Mouse (Mus musculus) CH12.LX (cell line): ENCODE data around the gene Gli2.

Experiments
- CHD2 ChIP-seq: IDR thresholded peaks from 2 replicates; pipeline ENCODE4 v1.6.1; 2011; ENCODE audit warnings: low read length, improper control_type of control experiment
- CTCF ChIP-seq, 2 experiments: IDR thresholded peaks in 1 of 2; conservative IDR thresholded peaks in 1 of 2; 2 replicates each; pipeline ENCODE4 v1.5.1; 2011 to 2012; ENCODE audit warnings: low read depth in 2 of 2, low read length in 2 of 2, improper control_type of control experiment in 1 of 2, inconsistent platforms in 1 of 2, mild to moderate bottlenecking in 1 of 2, moderate library complexity in 1 of 2
- EP300 ChIP-seq: IDR thresholded peaks from 2 replicates; pipeline ENCODE4 v1.6.1; 2011; ENCODE audit warnings: low read length, improper control_type of control experiment
- GABPA ChIP-seq: IDR thresholded peaks from 2 replicates; pipeline ENCODE4 v1.6.1; 2012; ENCODE audit warnings: low read depth, low read length, improper control_type of control experiment, inconsistent platforms; ENCODE audit not compliant: insufficient replicate concordance
- MAFK ChIP-seq: IDR thresholded peaks from 2 replicates; pipeline ENCODE4 v1.6.1; 2011; ENCODE audit warnings: low read length, improper control_type of control experiment; ENCODE audit not compliant: insufficient replicate concordance
- MEF2A ChIP-seq: IDR thresholded peaks from 2 replicates; pipeline ENCODE4 v1.6.1; 2014; ENCODE audit warnings: low read depth, mild to moderate bottlenecking, inconsistent platforms, low read length, improper control_type of control experiment, borderline replicate concordance
- NELFE ChIP-seq: IDR thresholded peaks from 2 replicates; pipeline ENCODE4 v1.6.1; 2011; ENCODE audit warnings: low read depth, low read length, improper control_type of control experiment
- POLR2A ChIP-seq: IDR thresholded peaks from 2 replicates; pipeline ENCODE4 v1.6.1; 2011; ENCODE audit warnings: low read depth, mild to moderate bottlenecking, improper control_type of control experiment, low read length
- SIN3A ChIP-seq: IDR thresholded peaks from 2 replicates; pipeline ENCODE4 v1.6.1; 2012; ENCODE audit warnings: low read length, improper control_type of control experiment, inconsistent platforms
- SMC3 ChIP-seq: IDR thresholded peaks from 2 replicates; pipeline ENCODE4 v1.6.1; 2011; ENCODE audit warnings: low read depth, low read length, improper control_type of control experiment
- USF2 ChIP-seq: conservative IDR thresholded peaks from 2 replicates; pipeline ENCODE4 v1.6.1; 2011; ENCODE audit warnings: low read depth, low read length, improper control_type of control experiment
- ZMIZ1 ChIP-seq: IDR thresholded peaks from 2 replicates; pipeline ENCODE4 v1.6.1; 2012; ENCODE audit warnings: low read depth, mild to moderate bottlenecking, inconsistent platforms, low read length, improper control_type of control experiment

DNA sequence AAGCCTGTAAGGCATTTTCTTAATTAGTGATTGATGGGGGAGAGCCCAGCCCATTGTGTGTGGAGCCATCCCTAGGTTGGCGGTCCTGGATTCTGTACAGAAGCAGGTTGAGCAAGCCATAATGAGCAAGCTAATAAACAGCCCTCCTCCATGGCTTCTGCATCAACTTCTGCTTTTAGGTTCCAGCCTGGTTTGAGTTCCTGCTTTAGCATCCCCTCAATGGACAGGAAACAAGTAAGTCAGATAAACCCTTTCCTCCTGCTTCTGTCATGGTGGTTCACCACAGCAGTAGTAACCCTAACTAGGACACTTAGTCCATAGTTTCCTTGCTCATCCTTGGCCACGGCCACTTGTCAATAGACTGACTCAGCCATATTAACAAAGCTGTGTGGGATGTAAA, 238.4 kb downstream of the Gli2 start:
- TF ChIP-seq NELFE (no peak), POLR2A (no peak), SMC3 (no peak), MAFK (no peak), USF2 (no peak), CTCF (conservative IDR thresholded peaks at IDR 0.05 in 1 of 2, IDR thresholded peaks at IDR 0.05 in 1 of 2; ENCODE audit: low read depth in 2 of 2, low read length in 2 of 2) (no peak), ZMIZ1 (no peak), MEF2A (no peak), EP300 (no peak), GABPA (no peak), CHD2 (no peak), SIN3A (no peak)
